25 mouse cellular contexts compared by ENCODE assay signal in genomic region chr8:70230837-70231236, GRCm38 (mm10).
"Had no signal": no experiment of that assay in that cellular context is flagged by ENCODE, and none has a peak within 500 bp of the region (broad histone marks: within the 10 kb centered on the region; RNA-seq: fewer than 3 reads in every experiment).

No protein-coding gene starts in this region.

- H3K9ac ChIP-seq: heart, embryonic 12.5 days; hindbrain, embryonic 12.5 days; hindbrain, embryonic 14.5 days; intestine, embryonic 15.5 days; limb, embryonic 13.5 days; liver, embryonic 12.5 days; liver, embryonic 15.5 days had no signal

- H3K27ac ChIP-seq: gastrocnemius, adult 2 months; heart, embryonic 10.5 days; hindbrain, embryonic 10.5 days; hindbrain, embryonic 12.5 days; hindbrain, embryonic 14.5 days; intestine, embryonic 15.5 days; layer of hippocampus, adult 2 months; left cerebral cortex, adult 2 months; limb, embryonic 13.5 days; liver, embryonic 12.5 days; liver, embryonic 15.5 days had no signal

- H3K4me3 ChIP-seq: gastrocnemius, adult 2 months; heart, embryonic 10.5 days; heart, embryonic 12.5 days; hindbrain, embryonic 10.5 days; hindbrain, embryonic 12.5 days; intestine, embryonic 15.5 days; layer of hippocampus, adult 2 months; left cerebral cortex, adult 2 months; limb, embryonic 13.5 days; liver, embryonic 12.5 days; liver, embryonic 15.5 days had no signal

- H3K27me3 ChIP-seq: heart, embryonic 12.5 days; hindbrain, embryonic 12.5 days; intestine, embryonic 15.5 days; limb, embryonic 13.5 days; liver, embryonic 12.5 days; liver, embryonic 15.5 days had no signal

- DNase-seq: gastrocnemius, adult 2 months; gastrocnemius, postnatal 10 days; gastrocnemius, postnatal 25 days; heart, adult 18-20 months; heart, postnatal 10 days; heart, postnatal 4 days; kidney, adult 18-20 months; kidney, adult 8-10 months; kidney, postnatal 10 days; kidney, postnatal 25 days; kidney, postnatal 4 days had no signal

- H3K4me2 ChIP-seq: heart, embryonic 12.5 days; hindbrain, embryonic 12.5 days; hindbrain, embryonic 14.5 days; intestine, embryonic 15.5 days; limb, embryonic 13.5 days; liver, embryonic 12.5 days; liver, embryonic 15.5 days had no signal

- ATAC-seq: hindbrain, embryonic 16.5 days; inflammation-experienced regulatory T-cells, adult 6 months; intestine, embryonic 15.5 days; intestine, postnatal 0 days; liver, embryonic 12.5 days had no signal

- H3K9me3 ChIP-seq: heart, embryonic 10.5 days; heart, embryonic 12.5 days; hindbrain, embryonic 10.5 days; hindbrain, embryonic 12.5 days; intestine, embryonic 15.5 days; limb, embryonic 13.5 days; liver, embryonic 12.5 days; liver, embryonic 15.5 days had no signal
